Mouse (Mus musculus): ENCODE results near the gene Polr3b.

The Polr3b gene

GRCm38 (mm10) chr10:84621826-84622790 lies at the start of gene Polr3b:
Polr3b (plus strand) TSS chr10:84622292.
- peak; percentile 88 to 90 for DNase-seq (ENCODE audit: low spot score in 2 of 2)

- DNase-seq (ENCODE audit: low spot score in 2 of 2), result no peak
Measured at GRCm38 (mm10) chr10:84573671-84574420, 48.2 kb upstream of the Polr3b start.

- DNase-seq (ENCODE audit: low spot score in 2 of 2), result no peak
Measured at GRCm38 (mm10) chr10:84576029-84576394, 46.1 kb upstream of the Polr3b start.

GRCm38 (mm10) chr10:84576395-84577070 lies 45.6 kb upstream of the Polr3b start, which contains the start of gene Tcp11l2:
Tcp11l2 (plus strand) TSS chr10:84576626.
- peak; percentile 87 to 91 for DNase-seq (ENCODE audit: low spot score in 2 of 2)

- DNase-seq (ENCODE audit: low spot score in 2 of 2), result peak; percentile 66 to 77
Measured at GRCm38 (mm10) chr10:84577071-84577727, 44.9 kb upstream of the Polr3b start.

- DNase-seq (ENCODE audit: low spot score in 2 of 2), result no peak
Measured at GRCm38 (mm10) chr10:84578738-84579137, 43.4 kb upstream of the Polr3b start.

- DNase-seq (ENCODE audit: low spot score in 2 of 2), result no peak
Measured at GRCm38 (mm10) chr10:84579527-84579926, 42.6 kb upstream of the Polr3b start.

- no peak for DNase-seq (ENCODE audit: low spot score in 2 of 2)
Measured at GRCm38 (mm10) chr10:84581191-84581590, 40.9 kb upstream of the Polr3b start.

- no peak for DNase-seq (ENCODE audit: low spot score in 2 of 2)
Measured at GRCm38 (mm10) chr10:84582236-84582635, 39.9 kb upstream of the Polr3b start.

GRCm38 (mm10) chr10:84584451-84585293 lies 37.4 kb upstream of the Polr3b start:
- DNase-seq (ENCODE audit: low spot score in 2 of 2), result no peak

GRCm38 (mm10) chr10:84585294-84585650 lies 36.8 kb upstream of the Polr3b start:
- no peak for DNase-seq (ENCODE audit: low spot score in 2 of 2)

- no peak for DNase-seq (ENCODE audit: low spot score in 2 of 2)
Measured at GRCm38 (mm10) chr10:84590956-84591355, 31.1 kb upstream of the Polr3b start.

- no peak for DNase-seq (ENCODE audit: low spot score in 2 of 2)
Measured at GRCm38 (mm10) chr10:84591640-84592148, 30.4 kb upstream of the Polr3b start.

- no peak for DNase-seq (ENCODE audit: low spot score in 2 of 2)
Measured at GRCm38 (mm10) chr10:84592745-84593144, 29.3 kb upstream of the Polr3b start.

- no peak for DNase-seq (ENCODE audit: low spot score in 2 of 2)
Measured at GRCm38 (mm10) chr10:84597127-84597785, 24.8 kb upstream of the Polr3b start.

- DNase-seq (ENCODE audit: low spot score in 2 of 2), result no peak
Measured at GRCm38 (mm10) chr10:84598172-84598571, 23.9 kb upstream of the Polr3b start.

GRCm38 (mm10) chr10:84600136-84600535 lies 22.0 kb upstream of the Polr3b start:
- DNase-seq (ENCODE audit: low spot score in 2 of 2), result no peak

- DNase-seq (ENCODE audit: low spot score in 2 of 2), result no peak
Measured at GRCm38 (mm10) chr10:84604335-84604734, 17.8 kb upstream of the Polr3b start.

GRCm38 (mm10) chr10:84608361-84608760 lies 13.7 kb upstream of the Polr3b start:
- no peak for DNase-seq (ENCODE audit: low spot score in 2 of 2)

GRCm38 (mm10) chr10:84610324-84610723 lies 11.8 kb upstream of the Polr3b start:
- no peak for DNase-seq (ENCODE audit: low spot score in 2 of 2)

Measured in frontal cortex, postnatal 10 days (tissue).